Mouse (Mus musculus): ENCODE results near the gene Sco1. TPM values are rescaled to one million over a fixed set of nuclear protein-coding genes. Genes with fewer than 3 reads are reported as not detected.

The Sco1 gene
- polyA plus RNA-seq, 2 experiments = 2.9 to 4.8 TPM

GRCm38 (mm10) chr11:67105689-67106088 is 53.2 kb downstream of the Sco1 start:
- 54% methylated on average over 4 of the region's 4 CpGs for WGBS (ENCODE audit: insufficient replicate concordance)
- ATAC-seq (ENCODE audit: insufficient read depth) (no peak), DNase-seq (ENCODE audit: low read depth in 3 of 3, low spot score in 3 of 3) (no peak)
- Histone ChIP-seq H3K27me3 (ENCODE audit: control insufficient read depth, insufficient read depth, low read length) (no peaks in the 10 kb centered on the region), H3K36me3 (replicated peaks; ENCODE audit: control insufficient read depth, insufficient read depth, low read depth) (no peaks in the 10 kb centered on the region), H3K4me1 (replicated peaks; ENCODE audit: control insufficient read depth in 2 of 2, insufficient read depth in 2 of 2, low read length in 1 of 2) (no peaks in the 10 kb centered on the region), H3K9me3 (ENCODE audit: control insufficient read depth, low read length) (no peaks in the 10 kb centered on the region), H3K4me2 (ENCODE audit: low read depth) (no peak overlapping the region), H3K4me3 (ENCODE audit: insufficient read depth in 1 of 2, low read depth in 2 of 2, low read length in 2 of 2) (no peak overlapping the region), H3K27ac (no peak overlapping the region), H3K9ac (replicated peaks) (no peak overlapping the region)
- TF ChIP-seq CTCF (IDR thresholded peaks at IDR 0.05; ENCODE audit: low read depth) = no peak
- TF ChIP-seq EP300 (IDR thresholded peaks at IDR 0.05; ENCODE audit: low read depth) = no peak

GRCm38 (mm10) chr11:67106973-67107372 is 54.5 kb downstream of the Sco1 start:
- no peak for ATAC-seq (ENCODE audit: insufficient read depth)
- no peak overlapping the region for H3K4me3 ChIP-seq (ENCODE audit: insufficient read depth in 1 of 2, low read depth in 2 of 2, low read length in 2 of 2)
- DNase-seq (ENCODE audit: low read depth in 3 of 3, low spot score in 3 of 3) = no peak
- WGBS (ENCODE audit: insufficient replicate concordance) = 73% methylated on average over 10 of the region's 10 CpGs
- H3K9ac ChIP-seq (replicated peaks) = no peak overlapping the region
- H3K4me2 ChIP-seq (ENCODE audit: low read depth) = no peak overlapping the region
- H3K27ac ChIP-seq = no peak overlapping the region
- no peak for TF ChIP-seq CTCF (IDR thresholded peaks at IDR 0.05; ENCODE audit: low read depth)
- no peak for TF ChIP-seq EP300 (IDR thresholded peaks at IDR 0.05; ENCODE audit: low read depth)
- H3K4me1 ChIP-seq (replicated peaks; ENCODE audit: control insufficient read depth in 2 of 2, insufficient read depth in 2 of 2, low read length in 1 of 2) = no peaks in the 10 kb centered on the region
- H3K36me3 ChIP-seq (replicated peaks; ENCODE audit: control insufficient read depth, insufficient read depth, low read depth) = no peaks in the 10 kb centered on the region
- H3K9me3 ChIP-seq (ENCODE audit: control insufficient read depth, low read length) = no peaks in the 10 kb centered on the region
- H3K27me3 ChIP-seq (ENCODE audit: control insufficient read depth, insufficient read depth, low read length) = no peaks in the 10 kb centered on the region

- Histone ChIP-seq H3K4me1 (replicated peaks; ENCODE audit: control insufficient read depth in 2 of 2, insufficient read depth in 2 of 2, low read length in 1 of 2) (no peaks in the 10 kb centered on the region), H3K36me3 (replicated peaks; ENCODE audit: control insufficient read depth, insufficient read depth, low read depth) (no peaks in the 10 kb centered on the region), H3K9ac (replicated peaks) (no peak overlapping the region), H3K4me3 (ENCODE audit: insufficient read depth in 1 of 2, low read depth in 2 of 2, low read length in 2 of 2) (no peak overlapping the region), H3K27me3 (ENCODE audit: control insufficient read depth, insufficient read depth, low read length) (no peaks in the 10 kb centered on the region), H3K9me3 (ENCODE audit: control insufficient read depth, low read length) (no peaks in the 10 kb centered on the region), H3K27ac (no peak overlapping the region), H3K4me2 (ENCODE audit: low read depth) (no peak overlapping the region)
- ATAC-seq (ENCODE audit: insufficient read depth) (no peak), DNase-seq (ENCODE audit: low read depth in 3 of 3, low spot score in 3 of 3) (peak in 1 of 3 experiments; percentile 2)
- TF ChIP-seq EP300 (IDR thresholded peaks at IDR 0.05; ENCODE audit: low read depth) (no peak), CTCF (IDR thresholded peaks at IDR 0.05; ENCODE audit: low read depth) (peak; percentile 80)
- 23% methylated on average over 5 of the region's 5 CpGs for WGBS (ENCODE audit: insufficient replicate concordance)
Observed at GRCm38 (mm10) chr11:67110168-67110948, 57.9 kb downstream of the Sco1 start.

GRCm38 (mm10) chr11:67112019-67112850 is 59.8 kb downstream of the Sco1 start:
- 16% methylated on average over 11 of the region's 11 CpGs for WGBS (ENCODE audit: insufficient replicate concordance)
- Histone ChIP-seq H3K9ac (replicated peaks) (no peak overlapping the region), H3K9me3 (ENCODE audit: control insufficient read depth, low read length) (no peaks in the 10 kb centered on the region), H3K4me2 (ENCODE audit: low read depth) (no peak overlapping the region), H3K27me3 (ENCODE audit: control insufficient read depth, insufficient read depth, low read length) (no peaks in the 10 kb centered on the region), H3K36me3 (replicated peaks; ENCODE audit: control insufficient read depth, insufficient read depth, low read depth) (no peaks in the 10 kb centered on the region), H3K4me1 (replicated peaks; ENCODE audit: control insufficient read depth in 2 of 2, insufficient read depth in 2 of 2, low read length in 1 of 2) (no peaks in the 10 kb centered on the region), H3K27ac (no peak overlapping the region), H3K4me3 (ENCODE audit: insufficient read depth in 1 of 2, low read depth in 2 of 2, low read length in 2 of 2) (no peak overlapping the region)
- TF ChIP-seq EP300 (IDR thresholded peaks at IDR 0.05; ENCODE audit: low read depth) (no peak), CTCF (IDR thresholded peaks at IDR 0.05; ENCODE audit: low read depth) (peak; percentile 78)
- DNase-seq (ENCODE audit: low read depth in 3 of 3, low spot score in 3 of 3) = peak in 2 of 3 experiments; percentile 20 to 38
- ATAC-seq (ENCODE audit: insufficient read depth) = no peak

- whole genome bisulfite sequencing (ENCODE audit: insufficient replicate concordance) = 36% methylated on average over 11 of the region's 11 CpGs
- TF ChIP-seq CTCF (IDR thresholded peaks at IDR 0.05; ENCODE audit: low read depth) (peak; percentile 84), EP300 (IDR thresholded peaks at IDR 0.05; ENCODE audit: low read depth) (no peak)
- H3K9me3 ChIP-seq (ENCODE audit: control insufficient read depth, low read length) = no peaks in the 10 kb centered on the region
- no peaks in the 10 kb centered on the region for H3K27me3 ChIP-seq (ENCODE audit: control insufficient read depth, insufficient read depth, low read length)
- ATAC-seq (ENCODE audit: insufficient read depth) (no peak), DNase-seq (ENCODE audit: low read depth in 3 of 3, low spot score in 3 of 3) (peak in 2 of 3 experiments; percentile 27 to 33)
- no peak overlapping the region for H3K27ac ChIP-seq
- H3K36me3 ChIP-seq (replicated peaks; ENCODE audit: control insufficient read depth, insufficient read depth, low read depth) = no peaks in the 10 kb centered on the region
- no peak overlapping the region for H3K4me3 ChIP-seq (ENCODE audit: insufficient read depth in 1 of 2, low read depth in 2 of 2, low read length in 2 of 2)
- H3K9ac ChIP-seq (replicated peaks) = no peak overlapping the region
- H3K4me1 ChIP-seq (replicated peaks; ENCODE audit: control insufficient read depth in 2 of 2, insufficient read depth in 2 of 2, low read length in 1 of 2) = no peaks in the 10 kb centered on the region
- H3K4me2 ChIP-seq (ENCODE audit: low read depth) = no peak overlapping the region
Observed at GRCm38 (mm10) chr11:67112851-67113202, 60.4 kb downstream of the Sco1 start.
